Comparison of ENCODE assay signal across 8 mouse cellular contexts in the genomic region with DNA sequence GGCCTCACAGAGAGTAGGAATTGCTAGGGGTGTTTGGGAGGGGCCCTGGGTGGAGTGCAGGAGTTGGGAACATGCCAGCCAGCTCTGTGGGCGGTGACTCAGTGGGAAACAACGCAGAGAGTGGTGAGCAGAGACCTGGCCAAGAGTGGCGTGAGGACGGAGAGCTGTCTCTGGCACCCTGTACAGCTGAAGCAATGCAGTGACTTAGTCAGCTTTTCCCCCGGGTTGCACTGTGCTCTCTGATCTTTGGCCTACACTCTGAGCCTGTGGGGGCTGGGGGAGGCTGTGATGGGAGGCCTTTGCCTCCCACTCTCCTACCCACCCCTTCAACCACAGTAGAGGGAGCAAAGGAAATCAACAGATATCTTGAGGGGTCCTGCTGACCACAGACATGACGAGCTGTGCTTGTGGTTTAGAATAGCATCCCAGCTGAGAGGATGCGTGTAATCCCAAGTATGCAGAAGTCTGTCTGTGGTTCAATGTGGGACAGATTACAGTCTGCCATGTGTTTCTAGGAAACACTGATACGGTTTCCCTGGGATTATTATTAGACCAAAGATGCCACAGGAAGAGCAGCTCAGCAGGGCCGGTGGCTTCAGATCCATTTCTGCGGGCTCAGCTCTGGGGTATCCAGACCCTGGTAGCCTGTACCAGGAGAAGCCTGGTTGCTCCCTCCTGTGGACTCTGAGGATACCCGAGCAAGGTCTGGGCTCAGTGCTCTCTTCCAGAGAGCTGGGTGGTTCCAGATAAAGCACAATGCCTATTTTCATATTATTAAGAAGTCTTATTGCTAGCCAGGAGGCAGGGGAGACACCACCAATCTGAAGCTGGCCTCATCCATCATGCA.
A peak's percentile ranks its signal among the peaks of the same experiment; 100 is the strongest.
DNase-seq lines count a peak whose midpoint lies in the region; ATAC-seq and TF ChIP-seq lines count a peak whose summit lies in the region.

No protein-coding gene starts in this region.

- H3K4me1 ChIP-seq in hindbrain, embryonic 10.5 days (replicated peaks) = peaks cover 24% of the 10 kb centered on the region
- H3K4me1 ChIP-seq in hindbrain, embryonic 14.5 days (replicated peaks; ENCODE audit: control insufficient read depth, insufficient read depth, low read length) = no peaks in the 10 kb centered on the region
- peaks cover 24% of the 10 kb centered on the region for H3K4me1 ChIP-seq in embryonic facial prominence, embryonic 14.5 days (ENCODE audit: control insufficient read depth, insufficient read depth, low read length)
- H3K4me1 ChIP-seq in liver, embryonic 14.5 days (replicated peaks; ENCODE audit: control insufficient read depth in 2 of 2, insufficient read depth in 2 of 2, low read length in 1 of 2) = peaks cover 5 to 18% of the 10 kb centered on the region in 2 experiments; a peak in 3 of 4 replicates
- no peaks in the 10 kb centered on the region for H3K4me1 ChIP-seq in stomach, embryonic 14.5 days (ENCODE audit: control insufficient read depth, insufficient read depth, low read length)

- H3K4me2 ChIP-seq in hindbrain, embryonic 14.5 days (replicated peaks) = no peak overlapping the region
- H3K4me2 ChIP-seq in embryonic facial prominence, embryonic 14.5 days (ENCODE audit: low read depth, low read length) = no peak overlapping the region
- no peak overlapping the region for H3K4me2 ChIP-seq in liver, embryonic 14.5 days (ENCODE audit: low read depth)
- no peak overlapping the region for H3K4me2 ChIP-seq in stomach, embryonic 14.5 days (replicated peaks; ENCODE audit: low read depth, low read length)

- no peaks in the 10 kb centered on the region for H3K36me3 ChIP-seq in hindbrain, embryonic 10.5 days
- no peaks in the 10 kb centered on the region for H3K36me3 ChIP-seq in hindbrain, embryonic 14.5 days (replicated peaks; ENCODE audit: control insufficient read depth, insufficient read depth)
- no peaks in the 10 kb centered on the region for H3K36me3 ChIP-seq in embryonic facial prominence, embryonic 14.5 days (ENCODE audit: control insufficient read depth, insufficient read depth, low read length)
- no peaks in the 10 kb centered on the region for H3K36me3 ChIP-seq in liver, embryonic 14.5 days (replicated peaks; ENCODE audit: control insufficient read depth, insufficient read depth, low read depth)
- H3K36me3 ChIP-seq in stomach, embryonic 14.5 days (ENCODE audit: control insufficient read depth, insufficient read depth, low read length) = no peaks in the 10 kb centered on the region

- H3K4me3 ChIP-seq in hindbrain, embryonic 10.5 days = no peak overlapping the region
- H3K4me3 ChIP-seq in hindbrain, embryonic 14.5 days (replicated peaks; ENCODE audit: low read length) = no peak overlapping the region
- no peak overlapping the region for H3K4me3 ChIP-seq in embryonic facial prominence, embryonic 14.5 days (ENCODE audit: low read depth, low read length)
- no peak overlapping the region for H3K4me3 ChIP-seq in liver, embryonic 14.5 days (ENCODE audit: insufficient read depth in 1 of 2, low read depth in 2 of 2, low read length in 2 of 2)
- H3K4me3 ChIP-seq in stomach, embryonic 14.5 days (ENCODE audit: low read depth, low read length) = no peak overlapping the region

- intact Hi-C loops in heart, postnatal 14 days (cut with DNase I) = loop anchor here (5.0 kb wide), 1 partner anchor 39 kb away; no protein-coding TSS in a partner anchor

- DNase-seq in hindbrain, embryonic 10.5 days (ENCODE audit: low spot score) = no peak
- no peak for DNase-seq in hindbrain, embryonic 14.5 days (ENCODE audit: low spot score)
- peak; percentile 79 for DNase-seq in embryonic facial prominence, embryonic 14.5 days (ENCODE audit: low spot score)
- peak; percentile 67 to 80 for DNase-seq in heart, postnatal 14 days
- peak in 1 of 3 experiments; percentile 11 for DNase-seq in liver, embryonic 14.5 days (ENCODE audit: low read depth in 3 of 3, low spot score in 3 of 3)
- DNase-seq in cerebellum, adult 11-12 months = no peak
- DNase-seq in thymus, postnatal 36 days = no peak

- no peak for TF ChIP-seq CTCF in liver, embryonic 14.5 days (IDR thresholded peaks at IDR 0.05; ENCODE audit: low read depth)

- H3K27me3 ChIP-seq in hindbrain, embryonic 10.5 days (ENCODE audit: insufficient read depth, poor library complexity, severe bottlenecking) = no peaks in the 10 kb centered on the region
- H3K27me3 ChIP-seq in hindbrain, embryonic 14.5 days (ENCODE audit: control insufficient read depth, insufficient read depth, low read length) = no peaks in the 10 kb centered on the region
- H3K27me3 ChIP-seq in embryonic facial prominence, embryonic 14.5 days (replicated peaks; ENCODE audit: control insufficient read depth, insufficient read depth, low read length) = no peaks in the 10 kb centered on the region
- H3K27me3 ChIP-seq in liver, embryonic 14.5 days (ENCODE audit: control insufficient read depth, insufficient read depth, low read length) = peaks cover 5% of the 10 kb centered on the region
- no peaks in the 10 kb centered on the region for H3K27me3 ChIP-seq in stomach, embryonic 14.5 days (ENCODE audit: control insufficient read depth, insufficient read depth, low read length)

- peak overlapping the region; percentile 35; the same call in 1 of the 2 replicates for H3K27ac ChIP-seq in hindbrain, embryonic 10.5 days
- H3K27ac ChIP-seq in hindbrain, embryonic 14.5 days = no peak overlapping the region
- peak overlapping the region; percentile 39 for H3K27ac ChIP-seq in embryonic facial prominence, embryonic 14.5 days (replicated peaks; ENCODE audit: low read depth, low read length)
- H3K27ac ChIP-seq in liver, embryonic 14.5 days = no peak overlapping the region
- no peak overlapping the region; the same call in 1 of the 2 replicates for H3K27ac ChIP-seq in stomach, embryonic 14.5 days (ENCODE audit: low read length)

- H3K9ac ChIP-seq in hindbrain, embryonic 14.5 days = no peak overlapping the region
- H3K9ac ChIP-seq in embryonic facial prominence, embryonic 14.5 days (ENCODE audit: low read depth, low read length) = no peak overlapping the region
- H3K9ac ChIP-seq in liver, embryonic 14.5 days (replicated peaks) = no peak overlapping the region
- no peak overlapping the region for H3K9ac ChIP-seq in stomach, embryonic 14.5 days (replicated peaks; ENCODE audit: low read depth, low read length)

- no peak for TF ChIP-seq EP300 in liver, embryonic 14.5 days (IDR thresholded peaks at IDR 0.05; ENCODE audit: low read depth)

- H3K9me3 ChIP-seq in hindbrain, embryonic 10.5 days = no peaks in the 10 kb centered on the region
- no peaks in the 10 kb centered on the region for H3K9me3 ChIP-seq in hindbrain, embryonic 14.5 days (ENCODE audit: control insufficient read depth, low read length)
- no peaks in the 10 kb centered on the region for H3K9me3 ChIP-seq in embryonic facial prominence, embryonic 14.5 days (ENCODE audit: control insufficient read depth, low read length)
- no peaks in the 10 kb centered on the region for H3K9me3 ChIP-seq in liver, embryonic 14.5 days (ENCODE audit: control insufficient read depth, low read length)
- no peaks in the 10 kb centered on the region for H3K9me3 ChIP-seq in stomach, embryonic 14.5 days (ENCODE audit: control insufficient read depth, low read depth, low read length)

- 67% methylated on average over 11 of the region's 11 CpGs for WGBS in hindbrain, embryonic 10.5 days
- WGBS in hindbrain, embryonic 14.5 days = 67% methylated on average over 11 of the region's 11 CpGs
- 29% methylated on average over 11 of the region's 11 CpGs for WGBS in embryonic facial prominence, embryonic 14.5 days
- 7% methylated on average over 11 of the region's 11 CpGs for WGBS in liver, embryonic 14.5 days (ENCODE audit: insufficient replicate concordance)
- WGBS in stomach, embryonic 14.5 days = 59% methylated on average over 11 of the region's 11 CpGs

- ATAC-seq in hindbrain, embryonic 14.5 days (ENCODE audit: low FRiP score) = no peak; the same call in 1 of the 2 replicates
- ATAC-seq in embryonic facial prominence, embryonic 14.5 days (ENCODE audit: low read depth) = peak; percentile 76
- ATAC-seq in liver, embryonic 14.5 days (ENCODE audit: insufficient read depth) = peak; percentile 55; the same call in 1 of the 2 replicates
- ATAC-seq in stomach, embryonic 14.5 days (ENCODE audit: insufficient number of reproducible peaks, insufficient read depth, low FRiP score, low read depth) = peak; percentile 46; the same call in 1 of the 2 replicates

Comparison
In these comparisons a context has a peak if more than half of its experiments do, and no peak if none do; other contexts are left out.
1. H3K27ac ChIP-seq: peak in hindbrain, embryonic 10.5 days (single experiment) and embryonic facial prominence, embryonic 14.5 days (single experiment); none in hindbrain, embryonic 14.5 days (single experiment), liver, embryonic 14.5 days (single experiment) and stomach, embryonic 14.5 days (single experiment).
2. DNase-seq: peak in embryonic facial prominence, embryonic 14.5 days (single experiment) and heart, postnatal 14 days (2 of 2); none in hindbrain, embryonic 10.5 days (single experiment), hindbrain, embryonic 14.5 days (single experiment), cerebellum, adult 11-12 months (single experiment) and thymus, postnatal 36 days (0 of 2).